Mouse (Mus musculus): Measurements from ENCODE around the gene Cln3.

GRCm38 (mm10) chr7:126623381-126623780 is 37.8 kb upstream of the Cln3 start:
- no peak for TF ChIP-seq CTCF (IDR thresholded peaks at IDR 0.05; ENCODE audit: low read depth)
- TF ChIP-seq EP300 (IDR thresholded peaks at IDR 0.05; ENCODE audit: low read depth) = no peak
